Mouse (Mus musculus) olfactory bulb, adult 2 months (tissue): ENCODE measurements around the gene Tspan4.
A peak's percentile ranks its signal among the peaks of the same experiment; 100 is the strongest.

Experiments
- CTCF ChIP-seq: fragments of 200-500 bp; IDR thresholded peaks from 2 replicates; pipeline ENCODE4 v1.5.1; 2012; ENCODE audit warnings: low read depth, mild to moderate bottlenecking, low read length, moderate library complexity; ENCODE audit not compliant: insufficient read depth
- POLR2A ChIP-seq: fragments of 200-500 bp; IDR thresholded peaks from 2 replicates; pipeline ENCODE4 v1.6.1; 2012; ENCODE audit warnings: mild to moderate bottlenecking, low read depth, low read length, moderate library complexity; ENCODE audit not compliant: insufficient read depth

DNA sequence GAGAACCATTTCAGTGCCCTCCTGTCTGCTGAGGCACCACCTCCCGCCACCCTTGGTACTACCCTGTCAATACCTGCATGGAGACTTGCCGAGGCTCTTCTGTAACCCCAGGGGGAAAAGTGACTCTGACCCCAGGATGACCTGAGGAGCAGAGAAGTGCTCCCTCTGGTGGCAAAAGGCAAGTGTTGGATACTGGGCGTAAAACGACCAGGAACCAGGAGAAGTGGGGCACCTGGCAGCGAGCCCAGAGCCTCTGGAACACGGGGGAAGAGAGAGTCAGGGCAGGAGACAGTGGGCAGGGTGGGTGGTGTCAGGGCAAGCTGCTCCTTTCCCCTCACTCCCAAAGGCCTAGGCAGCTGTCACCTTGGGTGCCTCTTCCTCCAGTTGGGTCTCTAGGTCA lies 34.4 kb upstream of the Tspan4 start:
- TF ChIP-seq CTCF = peak; percentile 47; the same call in 1 of the 2 replicates
- no peak for TF ChIP-seq POLR2A
